Mouse (Mus musculus) gastrocnemius, adult 18-20 months (tissue): Measurements from ENCODE around the gene Odf2. TPM values are rescaled to one million over a fixed set of nuclear protein-coding genes. Genes with fewer than 3 reads are reported as not detected.

Experiments
- microRNA-seq: library from miRNA; unstranded; fragments of <30 nt; microRNA quantifications from one replicate; pipeline ENCODE4 v1.2.0, GENCODE M21; 2021
- total RNA-seq, 2 experiments: library from RNA; stranded (reverse); gene quantifications; 2 replicates each; pipeline ENCODE4 v1.2.3; 2021

Odf2 gene
- total RNA-seq, 2 experiments from 2014 or later, result 10.4 to 11.9 TPM

Small RNAs within 50 kb of the gene (microRNA-seq; reads per million reads assigned to microRNA genes)
- gene Mir219a-2 (not detected), gene Mir219b (not detected)

Other genes with a start within 250 kb of the Odf2 start
- not detected for gene Gm13420, start 137.5 kb upstream of the Odf2 start, total RNA-seq
- not detected for gene Gm13547, start 129.9 kb upstream of the Odf2 start, total RNA-seq
- 1 to 10 TPM; 8.6 to 9.0 TPM for gene Coq4, start 101.7 kb upstream of the Odf2 start, total RNA-seq
- 10 to 100 TPM; 27.7 to 30.3 TPM for gene Trub2, start 100.7 kb upstream of the Odf2 start, total RNA-seq
- gene Slc27a4, start 86.6 kb upstream of the Odf2 start, total RNA-seq, result 1 to 10 TPM; 6.5 to 7.0 TPM
- gene Urm1, start 69.1 kb upstream of the Odf2 start, total RNA-seq, result 10 to 100 TPM; 23.9 to 30.3 TPM
- 1 to 10 TPM; 1.6 to 1.7 TPM for gene Cercam, start 20.1 kb upstream of the Odf2 start, total RNA-seq
- gene Gle1, start 46.2 kb downstream of the Odf2 start, total RNA-seq, result 10 to 100 TPM; 23.1 to 23.9 TPM
- gene Sptan1, start 76.3 kb downstream of the Odf2 start, total RNA-seq, result 10 to 100 TPM; 32.7 to 43.1 TPM
- gene Wdr34, start 159.7 kb downstream of the Odf2 start, total RNA-seq, result 1 to 10 TPM; 3.6 to 4.3 TPM
- gene Set, start 168.2 kb downstream of the Odf2 start, total RNA-seq, result 100 to 1,000 TPM in 1 of 2 experiments, 10 to 100 TPM in 1; 87.1 to 104 TPM
- gene Pkn3, start 188.5 kb downstream of the Odf2 start, total RNA-seq, result 1 to 10 TPM; 2.5 to 3.9 TPM
- gene Zdhhc12, start 204.4 kb downstream of the Odf2 start, total RNA-seq, result 1 to 10 TPM; 2.1 to 2.8 TPM
- gene Zer1, start 235.4 kb downstream of the Odf2 start, total RNA-seq, result 10 to 100 TPM; 23.5 to 24.1 TPM
- 10 to 100 TPM; 11.7 to 12.0 TPM for gene Tbc1d13, start 244.5 kb downstream of the Odf2 start, total RNA-seq